Mouse (Mus musculus): ENCODE measurements around the gene Carmil1.

GRCm38 (mm10) chr13:24045271-24045670 is 235.3 kb downstream of the Carmil1 start:
- TF ChIP-seq CTCF (IDR thresholded peaks at IDR 0.05; ENCODE audit: extremely low read depth, insufficient read length, insufficient replicate concordance, low read depth, low read length) = no peak
- TF ChIP-seq POLR2A (IDR thresholded peaks at IDR 0.05; ENCODE audit: low read depth, low read length) = no peak
